Mouse (Mus musculus) spleen, adult 2 months (tissue): ENCODE results near the gene Tdp1. TPM values are rescaled to one million over a fixed set of nuclear protein-coding genes. Genes with fewer than 3 reads are reported as not detected.
A peak's percentile ranks its signal among the peaks of the same experiment; 100 is the strongest.

Source experiments
- DNase-seq, 2 experiments: peaks; one replicate each; pipeline versions ENCODE4 v3.0.0 to v3.0.0-alpha.2; 2012 to 2021; ENCODE audit warnings: low spot score in 2 of 2, low read depth in 1 of 2
- H3K27ac ChIP-seq: fragments of 200-500 bp; 2 replicates; pipeline ENCODE4 v1.5.1; 2012; ENCODE audit warnings: low read length, inconsistent platforms; ENCODE audit not compliant: insufficient read depth
- H3K27me3 ChIP-seq: fragments of 200-500 bp; 2 replicates; pipeline ENCODE4 v1.6.1; 2012; ENCODE audit warnings: mild to moderate bottlenecking, moderate library complexity, low read length, inconsistent platforms; ENCODE audit not compliant: control insufficient read depth, insufficient read depth
- H3K36me3 ChIP-seq: fragments of 200-500 bp; 2 replicates; pipeline ENCODE4 v1.6.1; 2012; ENCODE audit warnings: mild to moderate bottlenecking, low read length, inconsistent platforms; ENCODE audit not compliant: control insufficient read depth, insufficient read depth
- H3K4me1 ChIP-seq: fragments of 200-500 bp; 2 replicates; pipeline ENCODE4 v1.6.1; 2011; ENCODE audit warnings: inconsistent platforms; ENCODE audit not compliant: control insufficient read depth, insufficient read depth, insufficient read length
- H3K4me3 ChIP-seq: fragments of 200-500 bp; 2 replicates; pipeline ENCODE4 v1.5.1; 2011; ENCODE audit warnings: mild to moderate bottlenecking, inconsistent platforms; ENCODE audit not compliant: insufficient read depth, insufficient read length; ENCODE audit errors: extremely low read depth
- CTCF ChIP-seq: fragments of 200-500 bp; IDR thresholded peaks from 2 replicates; pipeline ENCODE4 v1.5.1; 2011; ENCODE audit warnings: mild to moderate bottlenecking, inconsistent platforms; ENCODE audit not compliant: insufficient read depth, insufficient read length, insufficient replicate concordance; ENCODE audit errors: extremely low read depth
- POLR2A ChIP-seq: fragments of 200-500 bp; IDR thresholded peaks from 2 replicates; pipeline ENCODE4 v1.6.1; 2011; ENCODE audit warnings: low read depth, low read length, inconsistent platforms
- WGBS: fragments of 180-500 bp; shearing (Covaris S2); methylation state at CpG from one replicate; pipeline ENCODE4 v1.1.7; 2018; 5-methylcytosine and 5-hydroxymethylcytosine counted together
- polyA plus RNA-seq: library from polyadenylated mRNA; depleted of rRNA; stranded (reverse); fragments of >200 nt; gene quantifications from 2 replicates; pipeline ENCODE4 v1.2.3, GENCODE M21; 2012

Gene Tdp1
- polyA plus RNA-seq, 1 experiment = 8.8 TPM

DNA sequence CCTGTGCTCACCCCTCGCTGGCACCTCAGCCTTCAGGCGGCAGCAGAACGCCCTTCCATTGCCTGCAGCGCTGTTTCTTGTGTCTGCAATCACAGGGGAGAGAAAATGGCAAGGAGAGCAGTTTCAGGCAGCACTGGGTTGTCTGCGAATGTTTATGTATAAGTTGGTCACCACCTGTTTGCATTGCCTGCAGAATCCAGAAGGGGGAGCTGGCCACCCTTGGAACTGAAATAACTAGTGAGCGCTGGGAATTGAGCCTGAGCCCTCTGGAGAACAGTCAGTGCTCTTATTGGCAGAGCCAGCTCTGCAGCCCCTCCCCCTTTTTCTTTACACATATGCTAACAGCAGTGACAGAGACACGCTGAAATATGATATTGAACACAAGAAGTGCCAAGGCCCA, 88.5 kb downstream of the Tdp1 start:
- TF ChIP-seq POLR2A (no peak), CTCF (no peak)
- no peaks in the 10 kb centered on the region for H3K27me3 ChIP-seq
- 80% methylated on average over 7 of the region's 7 CpGs for WGBS

DNA sequence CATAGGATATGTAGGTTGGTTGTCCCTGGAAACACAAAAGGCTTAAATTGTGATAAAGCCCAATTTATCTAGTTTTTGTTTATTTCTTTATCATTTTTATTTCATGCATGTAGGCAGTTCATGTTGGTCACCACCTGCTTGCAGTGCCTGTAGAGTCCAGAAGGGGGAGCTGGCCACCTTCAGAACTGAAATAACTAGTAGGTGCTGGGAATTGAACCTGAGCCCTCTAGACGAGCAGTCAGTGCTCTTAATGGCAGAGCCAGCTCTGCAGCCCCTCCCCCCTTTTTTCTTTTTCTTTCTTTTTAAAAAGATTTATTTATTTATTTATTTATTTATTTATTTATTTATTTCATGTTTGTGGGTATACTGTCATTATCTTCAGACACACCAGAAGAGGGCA, 89.3 kb downstream of the Tdp1 start:
- H3K4me3 ChIP-seq = no peak overlapping the region
- no peaks in the 10 kb centered on the region for H3K36me3 ChIP-seq
- H3K4me1 ChIP-seq = no peaks in the 10 kb centered on the region
- TF ChIP-seq CTCF (peak; percentile 42; the same call in 1 of the 2 replicates), POLR2A (no peak)
- 79% methylated on average over 1 of the region's 1 CpGs for WGBS
- no peaks in the 10 kb centered on the region for H3K27me3 ChIP-seq
- no peak for DNase-seq
- no peak overlapping the region for H3K27ac ChIP-seq

More for the DNA sequence above, 88.5 kb downstream of the Tdp1 start:
- Histone ChIP-seq H3K4me3 (no peak overlapping the region), H3K27ac (no peak overlapping the region), H3K4me1 (no peaks in the 10 kb centered on the region), H3K36me3 (no peaks in the 10 kb centered on the region)
- DNase-seq = no peak

DNA sequence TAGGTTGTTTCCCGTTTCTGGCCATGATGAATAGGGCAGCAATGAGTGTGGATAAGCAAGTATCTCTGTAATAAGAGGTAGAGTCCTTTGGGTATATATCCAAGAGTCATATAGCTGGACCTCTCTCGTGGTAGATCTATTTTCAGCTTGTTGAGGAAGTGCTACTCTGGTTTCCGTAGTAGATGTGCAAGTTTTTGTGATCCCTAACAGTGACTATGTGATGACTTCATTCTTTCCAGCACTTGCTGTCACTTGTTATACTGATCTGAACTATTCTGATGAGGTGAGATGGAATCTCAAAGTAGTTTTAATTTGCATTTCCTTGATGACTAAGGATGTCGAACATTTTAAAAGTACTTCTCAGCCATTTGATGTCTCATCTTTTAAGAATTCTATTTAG, 95.2 kb downstream of the Tdp1 start:
- no peaks in the 10 kb centered on the region for H3K36me3 ChIP-seq
- no peaks in the 10 kb centered on the region; the same call in 1 of the 2 replicates for H3K4me1 ChIP-seq
- no peak overlapping the region for H3K4me3 ChIP-seq
- no peak for TF ChIP-seq CTCF
- TF ChIP-seq POLR2A = no peak
- WGBS = 32% methylated on average over 4 of the region's 4 CpGs
- no peak overlapping the region for H3K27ac ChIP-seq
- no peak for DNase-seq
- no peaks in the 10 kb centered on the region for H3K27me3 ChIP-seq

- TF ChIP-seq CTCF (no peak), POLR2A (no peak)
- no peak overlapping the region for H3K4me3 ChIP-seq
- no peaks in the 10 kb centered on the region for H3K27me3 ChIP-seq
- H3K36me3 ChIP-seq = no peaks in the 10 kb centered on the region
- 53% methylated on average over 5 of the region's 5 CpGs for WGBS
- no peak overlapping the region for H3K27ac ChIP-seq
- DNase-seq = no peak
- H3K4me1 ChIP-seq = no peaks in the 10 kb centered on the region
Measured at GRCm38 (mm10) chr12:99986797-99987196, 102.5 kb downstream of the Tdp1 start.

- Histone ChIP-seq H3K4me1 (no peaks in the 10 kb centered on the region), H3K27ac (no peak overlapping the region), H3K27me3 (no peaks in the 10 kb centered on the region), H3K36me3 (no peaks in the 10 kb centered on the region), H3K4me3 (no peak overlapping the region)
- no peak for DNase-seq
- WGBS = 87% methylated on average over 2 of the region's 2 CpGs
- TF ChIP-seq CTCF = no peak
- TF ChIP-seq POLR2A = no peak
Measured at GRCm38 (mm10) chr12:99988144-99988543, 103.8 kb downstream of the Tdp1 start.

DNA sequence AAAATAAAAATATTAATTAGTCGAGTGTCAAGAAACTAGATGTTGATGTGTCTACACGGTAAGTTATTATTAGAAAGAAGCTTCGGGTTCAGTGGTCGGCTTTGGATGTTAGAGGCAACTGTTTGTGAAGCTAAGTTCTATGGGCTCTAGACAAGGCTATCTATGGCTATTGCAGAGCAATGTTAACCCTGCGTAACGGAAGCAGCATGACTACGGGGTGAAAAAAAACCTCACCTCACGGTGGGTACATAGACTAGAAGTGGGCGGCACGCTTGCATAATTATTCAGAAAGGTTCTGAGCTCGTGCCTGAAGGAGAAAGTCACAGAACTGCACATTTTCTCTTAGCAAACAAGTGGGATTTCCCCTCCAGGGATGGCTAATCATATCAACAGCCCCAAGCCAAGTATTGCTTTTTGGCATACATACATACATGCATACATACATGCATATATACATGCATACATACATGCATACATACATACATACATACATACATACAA, 108.1 kb downstream of the Tdp1 start:
- TF ChIP-seq CTCF = no peak
- no peak for TF ChIP-seq POLR2A
- no peaks in the 10 kb centered on the region for H3K27me3 ChIP-seq
- 76% methylated on average over 11 of the region's 11 CpGs for WGBS
- no peak overlapping the region for H3K4me3 ChIP-seq
- no peak overlapping the region for H3K27ac ChIP-seq
- no peaks in the 10 kb centered on the region for H3K4me1 ChIP-seq
- DNase-seq = no peak
- no peaks in the 10 kb centered on the region for H3K36me3 ChIP-seq

DNA sequence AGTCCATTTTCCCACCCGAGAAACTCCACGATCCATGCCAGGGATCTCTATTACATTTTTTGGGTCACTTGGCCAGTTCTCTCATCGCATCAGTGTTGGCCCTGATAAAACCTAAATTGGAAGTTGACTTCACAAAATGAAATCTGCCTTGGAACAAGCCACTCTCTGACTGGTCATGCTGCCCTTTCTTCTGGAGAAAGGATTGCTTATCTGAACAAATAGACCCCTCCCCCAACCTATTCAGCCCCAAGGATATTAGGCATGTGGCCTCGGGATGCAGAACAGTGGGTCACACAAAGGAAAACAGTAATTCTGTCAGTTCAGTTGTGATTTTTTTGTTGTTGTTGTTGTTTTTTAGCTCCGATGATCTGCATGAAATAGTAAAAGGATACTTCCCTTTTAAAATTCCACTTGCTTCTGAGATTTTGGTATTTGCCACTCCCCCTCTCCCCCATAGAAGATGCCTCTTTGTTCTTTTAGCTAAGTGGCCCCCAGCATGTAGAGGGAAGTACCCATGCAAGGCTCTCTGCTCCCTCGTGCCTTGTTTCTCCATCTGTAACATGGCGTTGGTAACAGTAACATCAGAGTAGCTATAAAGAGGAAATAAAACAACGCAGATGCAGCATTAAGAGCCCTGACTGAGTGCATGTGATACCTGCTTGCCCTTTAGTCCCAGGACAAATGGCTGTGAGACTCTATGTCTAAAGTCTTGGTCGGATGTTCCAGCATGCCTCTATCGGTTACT, 109.0 kb downstream of the Tdp1 start:
- 79% methylated on average over 10 of the region's 10 CpGs for WGBS
- H3K27ac ChIP-seq = no peak overlapping the region
- no peak for DNase-seq
- no peaks in the 10 kb centered on the region for H3K4me1 ChIP-seq
- H3K36me3 ChIP-seq = no peaks in the 10 kb centered on the region
- no peak overlapping the region for H3K4me3 ChIP-seq
- H3K27me3 ChIP-seq = no peaks in the 10 kb centered on the region
- TF ChIP-seq POLR2A = no peak
- TF ChIP-seq CTCF = no peak

DNA sequence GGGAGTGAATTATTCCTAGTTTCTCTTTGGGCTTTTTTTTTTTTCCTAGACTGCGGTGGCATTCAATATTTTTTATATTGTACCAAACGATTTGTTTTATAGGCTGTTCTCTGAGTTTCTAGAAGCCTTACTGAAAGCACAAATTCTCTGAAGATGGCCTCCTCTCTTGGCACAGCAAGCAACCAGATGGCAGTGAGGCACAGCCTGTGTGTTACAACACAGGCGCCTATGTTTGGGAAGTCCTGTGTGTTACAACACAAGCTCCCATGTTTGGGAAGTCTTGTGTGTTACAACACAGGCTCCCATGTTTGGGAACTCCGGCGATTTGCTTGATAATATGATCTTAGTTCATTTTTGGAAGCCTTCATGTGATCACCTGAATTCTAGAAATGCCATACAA, 111.6 kb downstream of the Tdp1 start:
- WGBS = 89% methylated on average over 5 of the region's 5 CpGs
- Histone ChIP-seq H3K27me3 (no peaks in the 10 kb centered on the region), H3K4me3 (no peak overlapping the region), H3K36me3 (no peaks in the 10 kb centered on the region), H3K27ac (no peak overlapping the region), H3K4me1 (peaks cover 3% of the 10 kb centered on the region; the same call in 1 of the 2 replicates)
- DNase-seq = no peak
- TF ChIP-seq POLR2A (no peak), CTCF (no peak)
